Mouse (Mus musculus) 416B (cell line): Measurements from ENCODE around the gene Rps6ka5.

ENCODE experiments used
- DNase-seq: peaks from one replicate; pipeline ENCODE4 v3.0.0; 2011; ENCODE audit warnings: low read depth

The Rps6ka5 gene

GRCm38 (mm10) chr12:100724606-100725457 lies 2.0 kb downstream of the Rps6ka5 start:
- DNase-seq = peak; percentile 100

DNA sequence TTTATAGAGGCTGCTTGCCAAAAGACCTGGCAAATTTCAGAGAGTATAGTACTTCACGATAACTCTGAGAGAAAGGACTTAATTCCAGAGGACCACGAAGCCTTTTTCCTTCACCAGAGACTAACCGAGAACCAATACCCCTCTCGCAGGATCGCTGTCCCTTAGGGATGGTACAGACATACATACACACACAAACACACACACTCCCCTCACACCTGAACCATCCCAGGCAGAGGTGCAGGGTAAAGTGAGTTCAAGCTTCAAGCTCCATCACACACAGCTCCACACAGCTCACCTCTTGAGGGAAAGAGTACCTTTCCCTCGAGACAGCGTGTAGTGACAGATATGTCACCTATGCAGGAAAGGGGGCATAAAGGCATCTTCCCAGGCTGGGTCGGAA lies 2.6 kb downstream of the Rps6ka5 start:
- DNase-seq = peak; percentile 41

GRCm38 (mm10) chr12:100720801-100721200 lies 6.0 kb downstream of the Rps6ka5 start:
- DNase-seq = no peak

GRCm38 (mm10) chr12:100717446-100717845 lies 9.3 kb downstream of the Rps6ka5 start:
- DNase-seq = no peak

- peak; percentile 40 for DNase-seq
Observed at GRCm38 (mm10) chr12:100716969-100717368, 9.8 kb downstream of the Rps6ka5 start.

- DNase-seq = no peak
Observed at GRCm38 (mm10) chr12:100711819-100712218, 15.0 kb downstream of the Rps6ka5 start.

GRCm38 (mm10) chr12:100711116-100711691 lies 15.6 kb downstream of the Rps6ka5 start:
- no peak for DNase-seq

GRCm38 (mm10) chr12:100710432-100710831 lies 16.4 kb downstream of the Rps6ka5 start:
- no peak for DNase-seq

GRCm38 (mm10) chr12:100707312-100707711 lies 19.5 kb downstream of the Rps6ka5 start:
- DNase-seq = no peak

GRCm38 (mm10) chr12:100705057-100705722 lies 21.6 kb downstream of the Rps6ka5 start:
- DNase-seq = peak; percentile 50

GRCm38 (mm10) chr12:100698019-100698418 lies 28.8 kb downstream of the Rps6ka5 start:
- DNase-seq = no peak

- DNase-seq = no peak
Observed at GRCm38 (mm10) chr12:100696621-100697020, 30.2 kb downstream of the Rps6ka5 start.

DNA sequence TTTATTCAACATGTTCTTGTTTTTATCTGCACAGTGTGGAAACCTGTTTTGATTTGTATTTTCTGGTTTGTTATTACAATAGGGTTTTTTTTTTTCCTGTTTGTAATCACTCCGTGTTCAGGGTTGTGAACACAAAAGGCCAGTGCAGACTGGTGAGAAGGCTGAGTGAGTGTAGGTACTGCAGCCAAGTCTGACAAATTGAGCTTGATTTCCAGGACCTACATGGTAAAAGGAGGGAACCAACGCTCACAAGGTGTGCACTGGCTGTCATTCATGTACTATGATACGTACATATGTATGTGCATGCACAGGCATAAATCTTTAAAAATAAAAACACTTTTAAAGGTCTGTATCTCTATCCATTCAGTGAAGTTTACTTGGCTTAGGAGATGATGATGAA lies 31.5 kb downstream of the Rps6ka5 start:
- DNase-seq = no peak

GRCm38 (mm10) chr12:100692208-100692607 lies 34.6 kb downstream of the Rps6ka5 start:
- DNase-seq = no peak

GRCm38 (mm10) chr12:100690444-100690843 lies 36.3 kb downstream of the Rps6ka5 start:
- DNase-seq = no peak

DNA sequence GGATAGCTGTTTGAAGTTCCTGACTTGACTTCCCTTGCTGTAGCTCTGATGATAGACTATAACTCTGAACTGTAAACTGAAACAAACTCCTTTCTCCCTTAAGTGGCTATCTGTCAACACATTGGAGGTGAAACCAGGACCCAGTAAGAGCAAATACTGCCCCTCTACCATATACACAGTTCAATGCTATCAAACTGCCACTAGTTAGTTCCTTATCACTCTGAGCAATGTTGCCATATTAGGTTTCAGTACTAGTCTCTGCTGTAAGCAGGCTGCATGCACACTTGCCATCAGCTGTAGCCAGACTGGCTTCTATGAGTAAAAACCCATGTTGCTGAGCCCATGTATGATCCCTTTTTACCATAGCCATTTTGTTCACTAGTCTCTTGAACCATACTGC lies 38.6 kb downstream of the Rps6ka5 start:
- peak; percentile 45 for DNase-seq

GRCm38 (mm10) chr12:100687001-100687400 lies 39.8 kb downstream of the Rps6ka5 start:
- DNase-seq = no peak

- DNase-seq = no peak
Observed at GRCm38 (mm10) chr12:100681752-100682151, 45.0 kb downstream of the Rps6ka5 start.

GRCm38 (mm10) chr12:100681241-100681640 lies 45.5 kb downstream of the Rps6ka5 start:
- peak; percentile 40 for DNase-seq

DNA sequence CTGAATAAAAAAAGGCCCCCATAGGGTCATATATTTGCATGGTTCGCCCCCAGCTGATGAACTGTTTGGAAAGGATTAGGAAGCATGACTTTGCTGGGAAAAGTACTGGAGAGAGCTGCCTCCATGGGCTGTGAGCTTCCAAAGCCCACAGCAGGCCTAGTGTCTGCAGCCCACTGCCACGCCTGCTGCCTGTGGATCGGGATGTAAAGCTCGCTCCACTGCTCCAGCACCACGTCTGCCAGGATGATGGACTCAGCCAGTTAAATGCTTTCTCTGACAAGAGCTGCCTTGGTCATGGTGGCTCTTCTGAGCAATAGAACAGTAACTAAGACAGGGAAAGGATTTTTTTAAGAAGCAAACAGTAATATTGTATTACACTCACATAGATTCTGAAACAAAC lies 46.1 kb downstream of the Rps6ka5 start:
- no peak for DNase-seq

DNA sequence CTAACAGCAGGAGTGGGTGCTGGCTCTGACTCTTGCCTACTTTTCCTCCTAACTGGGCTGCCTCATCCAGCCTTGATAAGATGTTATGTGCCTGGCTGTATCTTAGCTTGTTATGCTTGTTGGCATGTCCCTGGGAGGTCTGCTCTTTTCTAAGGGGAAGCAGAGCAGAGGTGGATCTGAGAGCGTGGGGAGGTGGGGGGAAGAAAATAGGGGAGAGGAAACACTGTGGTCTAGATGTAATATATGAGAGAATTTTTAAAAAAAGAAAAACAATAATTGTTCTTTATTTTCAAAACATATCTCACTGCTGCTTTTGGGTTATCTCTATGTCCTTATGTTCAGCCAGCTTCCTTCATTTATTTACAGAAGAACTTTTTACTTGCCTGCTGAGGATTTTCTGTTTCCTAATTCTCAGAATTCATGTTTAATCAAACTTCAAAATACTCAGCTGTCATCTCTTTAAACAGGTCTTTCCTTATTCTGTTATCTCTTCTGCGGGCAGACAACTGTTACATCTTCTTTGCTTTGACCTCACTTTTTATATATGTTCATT lies 56.1 kb downstream of the Rps6ka5 start:
- no peak for DNase-seq

GRCm38 (mm10) chr12:100665294-100665693 lies 61.5 kb downstream of the Rps6ka5 start:
- DNase-seq = no peak

DNA sequence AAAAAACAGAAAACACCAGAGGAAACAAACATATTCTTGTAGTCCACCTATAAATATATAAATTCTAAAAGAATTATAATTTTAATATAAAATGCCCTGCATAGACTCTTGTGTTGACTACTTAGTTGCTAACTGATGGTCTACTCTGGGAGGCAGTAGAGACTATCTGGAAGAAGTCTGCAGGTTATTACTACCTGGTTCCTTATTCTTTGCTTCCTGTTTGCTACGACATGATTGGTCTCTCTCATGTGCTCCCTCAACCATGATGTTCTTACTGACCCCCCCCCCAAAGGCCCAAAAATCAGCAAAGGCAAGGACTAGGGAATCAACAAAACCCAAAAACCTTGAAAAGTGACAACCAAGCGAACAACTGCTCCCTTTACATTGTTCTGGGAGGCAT lies 66.7 kb downstream of the Rps6ka5 start:
- DNase-seq = no peak
